Mouse (Mus musculus) liver, embryonic 12.5 days (tissue): ENCODE data around the gene Pdcd1lg2. TPM values are rescaled to one million over a fixed set of nuclear protein-coding genes. Genes with fewer than 3 reads are reported as not detected.

Source experiments
- ATAC-seq: fragments of 200-750 bp; cut with Nextera tagmentation; 2 replicates; pipeline ENCODE4 v1.8.0; 2017; ENCODE audit warnings: moderate number of reproducible peaks, mild to moderate bottlenecking, moderate library complexity
- H3K27ac ChIP-seq: fragments of 300-500 bp; sonication (generic); 2 replicates; pipeline ENCODE4 v1.5.1; 2016; ENCODE audit warnings: mild to moderate bottlenecking
- H3K27me3 ChIP-seq: fragments of 300-500 bp; sonication (generic); replicated peaks from 2 replicates; pipeline ENCODE4 v1.6.1; 2016; ENCODE audit warnings: mild to moderate bottlenecking, moderate library complexity
- H3K36me3 ChIP-seq: fragments of 300-500 bp; sonication (generic); 2 replicates; pipeline ENCODE4 v1.6.1; 2016; ENCODE audit warnings: mild to moderate bottlenecking, moderate library complexity
- H3K4me1 ChIP-seq: fragments of 300-500 bp; sonication (generic); 2 replicates; pipeline ENCODE4 v1.6.1; 2016
- H3K4me2 ChIP-seq: fragments of 300-500 bp; sonication (generic); 2 replicates; pipeline ENCODE4 v1.6.1; 2016; ENCODE audit warnings: mild to moderate bottlenecking, moderate library complexity
- H3K4me3 ChIP-seq: fragments of 300-500 bp; sonication (generic); 2 replicates; pipeline ENCODE4 v1.5.1; 2016; ENCODE audit warnings: mild to moderate bottlenecking, moderate library complexity
- H3K9ac ChIP-seq: fragments of 300-500 bp; sonication (generic); 2 replicates; pipeline ENCODE4 v1.6.1; 2016; ENCODE audit warnings: mild to moderate bottlenecking, moderate library complexity
- H3K9me3 ChIP-seq: fragments of 300-500 bp; sonication (generic); replicated peaks from 2 replicates; pipeline ENCODE4 v1.6.1; 2016; ENCODE audit warnings: mild to moderate bottlenecking, moderate library complexity
- WGBS: fragments of 180-500 bp; shearing (Covaris S2); methylation state at CpG from one replicate; pipeline ENCODE4 v1.1.7; 2016; ENCODE audit not compliant: insufficient replicate concordance; 5-methylcytosine and 5-hydroxymethylcytosine counted together
- polyA plus RNA-seq: library from polyadenylated mRNA; unstranded; fragments of >200 nt; fragmentation: Nextera tagmentation; extraction: Ambion mirVana; gene quantifications from 2 replicates; pipeline ENCODE4 v1.2.1, GENCODE M21; 2016

The Pdcd1lg2 gene
- polyA plus RNA-seq, 1 experiment from 2014 or later: 0.17 TPM

- 14% methylated on average over 4 of the region's 4 CpGs for WGBS
- no peaks in the 10 kb centered on the region for H3K36me3 ChIP-seq
Measured at GRCm38 (mm10) chr19:29478598-29478997, 67.9 kb downstream of the Pdcd1lg2 start.

GRCm38 (mm10) chr19:29481578-29481977, 70.9 kb downstream of the Pdcd1lg2 start:
- H3K4me1 ChIP-seq: peaks cover 33% of the 10 kb centered on the region
- WGBS: 50% methylated on average over 6 of the region's 6 CpGs
- H3K36me3 ChIP-seq: no peaks in the 10 kb centered on the region
- H3K9ac ChIP-seq: no peak overlapping the region
- H3K4me3 ChIP-seq: no peak overlapping the region
- 0 out of 2 replicates have a peak overlapping the region, but pooled peaks have one; percentile 2 for H3K4me2 ChIP-seq
- H3K27ac ChIP-seq: no peak overlapping the region
- no peaks in the 10 kb centered on the region for H3K27me3 ChIP-seq
- no peak for ATAC-seq
- no peaks in the 10 kb centered on the region for H3K9me3 ChIP-seq

More at GRCm38 (mm10) chr19:29478598-29478997, 67.9 kb downstream of the Pdcd1lg2 start:
- Histone ChIP-seq H3K4me3 (no peak overlapping the region), H3K4me1 (peaks cover 48% of the 10 kb centered on the region), H3K4me2 (no peak overlapping the region), H3K27ac (no peak overlapping the region), H3K27me3 (no peaks in the 10 kb centered on the region), H3K9me3 (no peaks in the 10 kb centered on the region), H3K9ac (no peak overlapping the region)
- no peak for ATAC-seq

GRCm38 (mm10) chr19:29482148-29482547, 71.4 kb downstream of the Pdcd1lg2 start:
- Histone ChIP-seq H3K4me2 (peak overlapping the region; percentile 2; the same call in 1 of the 2 replicates), H3K9me3 (no peaks in the 10 kb centered on the region), H3K4me3 (no peak overlapping the region), H3K4me1 (peaks cover 33% of the 10 kb centered on the region), H3K9ac (no peak overlapping the region), H3K27ac (no peak overlapping the region), H3K36me3 (no peaks in the 10 kb centered on the region), H3K27me3 (no peaks in the 10 kb centered on the region)
- ATAC-seq: peak; percentile 74
- 66% methylated on average over 5 of the region's 5 CpGs for whole genome bisulfite sequencing

GRCm38 (mm10) chr19:29482637-29483036, 71.9 kb downstream of the Pdcd1lg2 start:
- peak; percentile 32; the same call in 1 of the 2 replicates for ATAC-seq
- Histone ChIP-seq H3K9me3 (no peaks in the 10 kb centered on the region), H3K4me3 (no peak overlapping the region), H3K36me3 (no peaks in the 10 kb centered on the region), H3K27ac (no peak overlapping the region), H3K4me1 (peaks cover 37% of the 10 kb centered on the region), H3K9ac (no peak overlapping the region), H3K4me2 (peak overlapping the region; percentile 2; the same call in 1 of the 2 replicates), H3K27me3 (no peaks in the 10 kb centered on the region)
- 29% methylated on average over 3 of the region's 3 CpGs for WGBS

GRCm38 (mm10) chr19:29483386-29483785, 72.7 kb downstream of the Pdcd1lg2 start:
- 51% methylated on average over 2 of the region's 2 CpGs for WGBS
- Histone ChIP-seq H3K27ac (no peak overlapping the region), H3K36me3 (no peaks in the 10 kb centered on the region), H3K9me3 (no peaks in the 10 kb centered on the region), H3K9ac (no peak overlapping the region), H3K4me2 (no peak overlapping the region), H3K27me3 (no peaks in the 10 kb centered on the region), H3K4me1 (peaks cover 44% of the 10 kb centered on the region), H3K4me3 (no peak overlapping the region)
- ATAC-seq: no peak

- 48% methylated on average over 2 of the region's 2 CpGs for WGBS
- no peak for ATAC-seq
- no peak overlapping the region for H3K4me2 ChIP-seq
- H3K9ac ChIP-seq: no peak overlapping the region
- no peak overlapping the region for H3K4me3 ChIP-seq
- H3K27me3 ChIP-seq: no peaks in the 10 kb centered on the region
- no peaks in the 10 kb centered on the region for H3K36me3 ChIP-seq
- peaks cover 43% of the 10 kb centered on the region for H3K4me1 ChIP-seq
- H3K9me3 ChIP-seq: no peaks in the 10 kb centered on the region
- H3K27ac ChIP-seq: no peak overlapping the region
Measured at GRCm38 (mm10) chr19:29484537-29484936, 73.8 kb downstream of the Pdcd1lg2 start.

- 80% methylated on average over 3 of the region's 3 CpGs for WGBS
- H3K4me1 ChIP-seq: peaks cover 40% of the 10 kb centered on the region
- H3K9ac ChIP-seq: no peak overlapping the region
- ATAC-seq: no peak
- H3K27ac ChIP-seq: no peak overlapping the region
- no peaks in the 10 kb centered on the region for H3K27me3 ChIP-seq
- no peaks in the 10 kb centered on the region for H3K36me3 ChIP-seq
- no peaks in the 10 kb centered on the region for H3K9me3 ChIP-seq
- no peak overlapping the region for H3K4me3 ChIP-seq
- no peak overlapping the region for H3K4me2 ChIP-seq
Measured at GRCm38 (mm10) chr19:29485257-29485948, 74.7 kb downstream of the Pdcd1lg2 start.

- Histone ChIP-seq H3K27me3 (no peaks in the 10 kb centered on the region), H3K4me2 (no peak overlapping the region), H3K9me3 (no peaks in the 10 kb centered on the region), H3K9ac (no peak overlapping the region), H3K27ac (no peak overlapping the region), H3K4me1 (peaks cover 30% of the 10 kb centered on the region), H3K4me3 (no peak overlapping the region), H3K36me3 (no peaks in the 10 kb centered on the region)
- no peak for ATAC-seq
- WGBS: 65% methylated on average over 7 of the region's 7 CpGs
Measured at GRCm38 (mm10) chr19:29486545-29487206, 76.0 kb downstream of the Pdcd1lg2 start.

GRCm38 (mm10) chr19:29487326-29488072, 76.8 kb downstream of the Pdcd1lg2 start:
- Histone ChIP-seq H3K4me3 (no peak overlapping the region), H3K36me3 (no peaks in the 10 kb centered on the region), H3K4me1 (peaks cover 21% of the 10 kb centered on the region), H3K27ac (no peak overlapping the region; the same call in 1 of the 2 replicates), H3K27me3 (no peaks in the 10 kb centered on the region), H3K9me3 (no peaks in the 10 kb centered on the region), H3K9ac (no peak overlapping the region), H3K4me2 (0 out of 2 replicates have a peak overlapping the region, but pooled peaks have one; percentile 6)
- 70% methylated on average over 14 of the region's 14 CpGs for WGBS
- no peak for ATAC-seq

- no peak overlapping the region; the same call in 1 of the 2 replicates for H3K27ac ChIP-seq
- H3K9me3 ChIP-seq: no peaks in the 10 kb centered on the region
- H3K4me1 ChIP-seq: peaks cover 16% of the 10 kb centered on the region
- H3K36me3 ChIP-seq: no peaks in the 10 kb centered on the region
- ATAC-seq: 0 out of 2 replicates have a peak, but pooled peaks have one; percentile 30
- no peaks in the 10 kb centered on the region for H3K27me3 ChIP-seq
- WGBS: 30% methylated on average over 6 of the region's 6 CpGs
- no peak overlapping the region for H3K4me3 ChIP-seq
- no peak overlapping the region for H3K9ac ChIP-seq
- H3K4me2 ChIP-seq: peak overlapping the region; percentile 6; the same call in 1 of the 2 replicates
Measured at GRCm38 (mm10) chr19:29488073-29488390, 77.3 kb downstream of the Pdcd1lg2 start.

- Histone ChIP-seq H3K9ac (no peak overlapping the region), H3K4me3 (no peak overlapping the region), H3K27me3 (no peaks in the 10 kb centered on the region), H3K36me3 (no peaks in the 10 kb centered on the region), H3K9me3 (no peaks in the 10 kb centered on the region), H3K27ac (no peak overlapping the region), H3K4me2 (peak overlapping the region; percentile 6; the same call in 1 of the 2 replicates), H3K4me1 (peaks cover 16% of the 10 kb centered on the region)
- 31% methylated on average over 10 of the region's 10 CpGs for WGBS
- ATAC-seq: no peak
Measured at GRCm38 (mm10) chr19:29488420-29488819, 77.7 kb downstream of the Pdcd1lg2 start.
